Mouse (Mus musculus) midbrain, embryonic 16.5 days (tissue): Measurements from ENCODE around the gene Kcnk5. TPM values are rescaled to one million over a fixed set of nuclear protein-coding genes. Genes with fewer than 3 reads are reported as not detected.

Source experiments
- ATAC-seq: fragments of 200-750 bp; cut with Nextera tagmentation; 2 replicates; pipeline ENCODE4 v1.8.0; 2017; ENCODE audit warnings: moderate TSS enrichment
- H3K27ac ChIP-seq: fragments of 300-500 bp; sonication (generic); 2 replicates; pipeline ENCODE4 v1.5.1; 2014; ENCODE audit warnings: mild to moderate bottlenecking, low read length, mixed read lengths
- H3K27me3 ChIP-seq: fragments of 300-500 bp; sonication (generic); 2 replicates; pipeline ENCODE4 v1.6.1; 2014; ENCODE audit warnings: low read depth, low read length, mixed read lengths; ENCODE audit not compliant: control insufficient read depth, insufficient read depth
- H3K36me3 ChIP-seq: fragments of 300-500 bp; sonication (generic); 2 replicates; pipeline ENCODE4 v1.6.1; 2014; ENCODE audit warnings: mild to moderate bottlenecking, low read length, moderate library complexity, mixed read lengths; ENCODE audit not compliant: control insufficient read depth, insufficient read depth
- H3K4me1 ChIP-seq: fragments of 300-500 bp; sonication (generic); 2 replicates; pipeline ENCODE4 v1.6.1; 2014; ENCODE audit warnings: mild to moderate bottlenecking, low read length, mixed read lengths; ENCODE audit not compliant: control insufficient read depth, insufficient read depth
- H3K4me2 ChIP-seq: fragments of 300-500 bp; sonication (generic); 2 replicates; pipeline ENCODE4 v1.6.1; 2014; ENCODE audit warnings: mild to moderate bottlenecking, low read length, mixed read lengths
- H3K4me3 ChIP-seq: fragments of 300-500 bp; sonication (generic); 2 replicates; pipeline ENCODE4 v1.5.1; 2014; ENCODE audit warnings: low read depth, mild to moderate bottlenecking, low read length, moderate library complexity, mixed read lengths
- H3K9ac ChIP-seq: fragments of 300-500 bp; sonication (generic); 2 replicates; pipeline ENCODE4 v1.6.1; 2014; ENCODE audit warnings: low read depth, low read length, mixed read lengths
- H3K9me3 ChIP-seq: fragments of 300-500 bp; sonication (generic); replicated peaks from 2 replicates; pipeline ENCODE4 v1.6.1; 2014; ENCODE audit warnings: mild to moderate bottlenecking, low read length, mixed read lengths; ENCODE audit not compliant: control insufficient read depth, poor library complexity, severe bottlenecking
- whole genome bisulfite sequencing: fragments of 180-500 bp; shearing (Covaris S2); extraction: QIAGEN DNeasy Blood & Tissue Kit; methylation state at CpG from one replicate; pipeline ENCODE4 v1.1.7; 2014; 5-methylcytosine and 5-hydroxymethylcytosine counted together
- polyA plus RNA-seq: library from polyadenylated mRNA; unstranded; fragments of >200 nt; fragmentation: Nextera tagmentation; extraction: Ambion mirVana; gene quantifications from 2 replicates; pipeline ENCODE4 v1.2.1, GENCODE M21; 2015

Gene Kcnk5
- polyA plus RNA-seq, 1 experiment from 2014 or later: 0.70 TPM

GRCm38 (mm10) chr14:20223253-20223652, 41.6 kb upstream of the Kcnk5 start:
- Histone ChIP-seq H3K4me2 (no peak overlapping the region), H3K4me1 (peaks cover 21% of the 10 kb centered on the region; the same call in 1 of the 2 replicates), H3K9ac (no peak overlapping the region), H3K27ac (no peak overlapping the region), H3K4me3 (no peak overlapping the region), H3K36me3 (no peaks in the 10 kb centered on the region), H3K9me3 (no peaks in the 10 kb centered on the region), H3K27me3 (no peaks in the 10 kb centered on the region; the same call in 1 of the 2 replicates)
- no peak for ATAC-seq
- 90% methylated on average over 5 of the region's 5 CpGs for WGBS

DNA sequence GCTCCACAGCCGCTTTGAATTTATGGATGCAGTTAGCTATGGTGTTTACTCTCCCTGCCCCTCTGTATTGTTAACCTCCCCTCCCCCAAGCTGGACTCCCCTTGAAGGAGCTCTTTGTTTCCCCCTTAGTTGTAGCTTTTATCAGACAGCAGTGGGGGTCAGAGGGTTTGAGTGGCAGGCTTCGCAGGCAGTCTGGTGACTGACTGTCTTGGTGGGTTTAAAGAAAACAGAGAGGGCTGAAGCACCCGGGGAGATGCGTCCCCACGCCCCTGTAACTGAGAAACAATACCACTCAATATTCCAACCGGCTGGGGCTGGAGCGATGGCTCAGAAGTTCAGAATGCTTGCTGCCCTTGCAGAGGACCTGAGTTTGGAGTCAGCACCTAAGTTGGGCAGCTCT, 39.5 kb upstream of the Kcnk5 start:
- Histone ChIP-seq H3K4me2 (no peak overlapping the region), H3K4me3 (no peak overlapping the region), H3K4me1 (peaks cover 13% of the 10 kb centered on the region; the same call in 1 of the 2 replicates), H3K9ac (no peak overlapping the region), H3K36me3 (no peaks in the 10 kb centered on the region), H3K27ac (no peak overlapping the region), H3K27me3 (no peaks in the 10 kb centered on the region; the same call in 1 of the 2 replicates), H3K9me3 (no peaks in the 10 kb centered on the region)
- ATAC-seq: no peak
- WGBS: 18% methylated on average over 7 of the region's 7 CpGs

DNA sequence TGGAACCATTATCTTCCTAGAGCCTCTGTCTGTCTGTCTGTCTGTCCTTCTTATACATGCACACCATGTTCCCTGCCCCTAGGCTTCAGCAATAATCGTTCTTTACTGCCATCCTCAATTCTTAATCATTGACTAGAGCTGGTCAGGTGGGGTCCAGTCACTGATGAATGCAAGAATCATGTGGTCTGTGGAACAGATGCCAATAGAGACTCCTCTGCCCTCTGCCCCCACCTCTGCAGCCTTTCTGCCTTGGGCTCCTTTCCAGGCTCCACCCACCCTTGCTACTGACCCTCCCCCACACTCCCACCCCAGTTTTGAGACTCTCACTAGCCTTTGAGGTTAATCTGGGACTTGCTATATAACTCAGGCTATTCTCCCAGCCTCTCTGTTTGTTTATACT, 38.2 kb upstream of the Kcnk5 start:
- Histone ChIP-seq H3K27me3 (no peaks in the 10 kb centered on the region; the same call in 1 of the 2 replicates), H3K9me3 (no peaks in the 10 kb centered on the region), H3K9ac (no peak overlapping the region), H3K4me2 (no peak overlapping the region), H3K4me3 (no peak overlapping the region), H3K36me3 (no peaks in the 10 kb centered on the region), H3K4me1 (peaks cover 3% of the 10 kb centered on the region; the same call in 1 of the 2 replicates), H3K27ac (no peak overlapping the region)
- no peak for ATAC-seq
- WGBS: 83% methylated on average over 1 of the region's 1 CpGs

GRCm38 (mm10) chr14:20217299-20217864, 35.8 kb upstream of the Kcnk5 start:
- no peak overlapping the region for H3K9ac ChIP-seq
- H3K36me3 ChIP-seq: no peaks in the 10 kb centered on the region
- 28% methylated on average over 3 of the region's 3 CpGs for WGBS
- H3K4me1 ChIP-seq: no peaks in the 10 kb centered on the region
- H3K4me3 ChIP-seq: no peak overlapping the region
- no peak for ATAC-seq
- H3K27ac ChIP-seq: no peak overlapping the region
- H3K27me3 ChIP-seq: no peaks in the 10 kb centered on the region
- no peak overlapping the region for H3K4me2 ChIP-seq
- H3K9me3 ChIP-seq: no peaks in the 10 kb centered on the region

GRCm38 (mm10) chr14:20216561-20217298, 35.1 kb upstream of the Kcnk5 start:
- H3K27ac ChIP-seq: no peak overlapping the region
- ATAC-seq: no peak
- no peak overlapping the region for H3K9ac ChIP-seq
- no peak overlapping the region for H3K4me2 ChIP-seq
- H3K9me3 ChIP-seq: no peaks in the 10 kb centered on the region
- WGBS: 78% methylated on average over 7 of the region's 7 CpGs
- H3K36me3 ChIP-seq: no peaks in the 10 kb centered on the region
- H3K4me1 ChIP-seq: no peaks in the 10 kb centered on the region
- no peak overlapping the region for H3K4me3 ChIP-seq
- H3K27me3 ChIP-seq: no peaks in the 10 kb centered on the region

- 74% methylated on average over 5 of the region's 5 CpGs for WGBS
- Histone ChIP-seq H3K27me3 (no peaks in the 10 kb centered on the region), H3K9ac (no peak overlapping the region), H3K9me3 (no peaks in the 10 kb centered on the region), H3K4me3 (no peak overlapping the region), H3K4me2 (no peak overlapping the region), H3K27ac (no peak overlapping the region), H3K36me3 (no peaks in the 10 kb centered on the region), H3K4me1 (no peaks in the 10 kb centered on the region)
- ATAC-seq: no peak
Observed at GRCm38 (mm10) chr14:20215826-20216225, 34.2 kb upstream of the Kcnk5 start.

GRCm38 (mm10) chr14:20214125-20214524, 32.5 kb upstream of the Kcnk5 start:
- Histone ChIP-seq H3K9ac (no peak overlapping the region), H3K27me3 (no peaks in the 10 kb centered on the region), H3K27ac (no peak overlapping the region), H3K4me1 (no peaks in the 10 kb centered on the region), H3K36me3 (no peaks in the 10 kb centered on the region), H3K4me2 (no peak overlapping the region), H3K9me3 (no peaks in the 10 kb centered on the region), H3K4me3 (no peak overlapping the region)
- ATAC-seq: no peak
- WGBS: 91% methylated on average over 7 of the region's 7 CpGs

- H3K4me2 ChIP-seq: no peak overlapping the region
- 28% methylated on average over 9 of the region's 9 CpGs for WGBS
- H3K27me3 ChIP-seq: no peaks in the 10 kb centered on the region
- H3K9me3 ChIP-seq: no peaks in the 10 kb centered on the region
- no peaks in the 10 kb centered on the region for H3K36me3 ChIP-seq
- H3K4me1 ChIP-seq: no peaks in the 10 kb centered on the region
- no peak for ATAC-seq
- H3K9ac ChIP-seq: no peak overlapping the region
- no peak overlapping the region for H3K4me3 ChIP-seq
- H3K27ac ChIP-seq: no peak overlapping the region
Observed at GRCm38 (mm10) chr14:20211754-20212601, 30.4 kb upstream of the Kcnk5 start.

- Histone ChIP-seq H3K36me3 (no peaks in the 10 kb centered on the region), H3K4me1 (no peaks in the 10 kb centered on the region), H3K27me3 (no peaks in the 10 kb centered on the region), H3K4me3 (no peak overlapping the region), H3K9me3 (no peaks in the 10 kb centered on the region), H3K27ac (no peak overlapping the region), H3K4me2 (no peak overlapping the region), H3K9ac (no peak overlapping the region)
- ATAC-seq: no peak
- WGBS: 81% methylated on average over 7 of the region's 7 CpGs
Observed at GRCm38 (mm10) chr14:20209926-20210325, 28.3 kb upstream of the Kcnk5 start.
